Mouse (Mus musculus) testis, postnatal 10 days (tissue): Measurements from ENCODE around the gene Ssu72.

Experiments used
- DNase-seq: peaks from one replicate; pipeline ENCODE4 v3.0.0; 2021; ENCODE audit warnings: low spot score

The Ssu72 gene

GRCm38 (mm10) chr4:155746575-155747490 is 42.2 kb downstream of the Ssu72 start:
- no peak for DNase-seq

- no peak for DNase-seq
These were observed 52.4 kb downstream of the Ssu72 start for GRCm38 (mm10) chr4:155757011-155757410.

GRCm38 (mm10) chr4:155759862-155760612 is 55.4 kb downstream of the Ssu72 start:
- DNase-seq = no peak

- peak; percentile 98 for DNase-seq
These were observed 56.2 kb downstream of the Ssu72 start, which contains the start of gene Atad3a for GRCm38 (mm10) chr4:155760613-155761355. Gene Atad3a, minus strand, starts transcription at chr4:155761093.

GRCm38 (mm10) chr4:155761356-155762099 is 56.9 kb downstream of the Ssu72 start:
- DNase-seq = peak; percentile 50

- DNase-seq = no peak
These were observed 57.8 kb downstream of the Ssu72 start for GRCm38 (mm10) chr4:155762357-155762756.

GRCm38 (mm10) chr4:155769496-155769879 is 64.9 kb downstream of the Ssu72 start:
- DNase-seq = no peak

- peak; percentile 97 for DNase-seq
These were observed 65.4 kb downstream of the Ssu72 start for GRCm38 (mm10) chr4:155769880-155770512.

- no peak for DNase-seq
These were observed 66.0 kb downstream of the Ssu72 start for GRCm38 (mm10) chr4:155770626-155771025.

GRCm38 (mm10) chr4:155771706-155772105 is 67.1 kb downstream of the Ssu72 start:
- no peak for DNase-seq

- DNase-seq = no peak
These were observed 68.2 kb downstream of the Ssu72 start for GRCm38 (mm10) chr4:155772786-155773185.

GRCm38 (mm10) chr4:155773335-155774078 is 68.9 kb downstream of the Ssu72 start:
- DNase-seq = no peak

- peak; percentile 98 for DNase-seq
These were observed 69.7 kb downstream of the Ssu72 start, which contains the start of gene Vwa1 for GRCm38 (mm10) chr4:155774280-155774754. Gene Vwa1, minus strand, starts transcription at chr4:155774698.

GRCm38 (mm10) chr4:155774971-155775740 is 70.6 kb downstream of the Ssu72 start:
- peak; percentile 87 for DNase-seq

GRCm38 (mm10) chr4:155775855-155776254 is 71.3 kb downstream of the Ssu72 start:
- peak; percentile 87 for DNase-seq

GRCm38 (mm10) chr4:155776704-155777335 is 72.2 kb downstream of the Ssu72 start:
- no peak for DNase-seq

- peak; percentile 75 for DNase-seq
These were observed 73.2 kb downstream of the Ssu72 start for GRCm38 (mm10) chr4:155777816-155778215.

- no peak for DNase-seq
These were observed 74.9 kb downstream of the Ssu72 start for GRCm38 (mm10) chr4:155779498-155779897.

- peak; percentile 83 for DNase-seq
These were observed 76.3 kb downstream of the Ssu72 start for GRCm38 (mm10) chr4:155780895-155781294.
